Mouse (Mus musculus) gastrocnemius, adult 2 months (tissue): Measurements from ENCODE around the gene Clasp2. TPM values are rescaled to one million over a fixed set of nuclear protein-coding genes. Genes with fewer than 3 reads are reported as not detected.

Source experiments
- DNase-seq: peaks from one replicate; pipeline ENCODE4 v3.0.0; 2022
- H3K27ac ChIP-seq: fragments of 200-600 bp; 2 replicates; pipeline ENCODE4 v1.8.1; 2022; ENCODE audit warnings: mild to moderate bottlenecking
- H3K4me3 ChIP-seq: fragments of 200-600 bp; 2 replicates; pipeline ENCODE4 v1.8.1; 2022; ENCODE audit warnings: mild to moderate bottlenecking, moderate library complexity
- CTCF ChIP-seq: fragments of 200-600 bp; IDR thresholded peaks from 2 replicates; pipeline ENCODE4 v1.8.1; 2022; ENCODE audit warnings: antibody characterized with exemption, mild to moderate bottlenecking, moderate library complexity
- intact Hi-C: fragments of 180-260 bp; cut with DNase I; formaldehyde crosslinking; loops from one replicate; pipeline ENCODE4 v1.15.1; 2025
- total RNA-seq, 2 experiments: library from RNA; stranded (reverse); gene quantifications; 2 replicates each; pipeline ENCODE4 v1.2.3; 2021

Clasp2 gene
- total RNA-seq, 2 experiments from 2014 or later, result 42.0 to 52.7 TPM

DNA sequence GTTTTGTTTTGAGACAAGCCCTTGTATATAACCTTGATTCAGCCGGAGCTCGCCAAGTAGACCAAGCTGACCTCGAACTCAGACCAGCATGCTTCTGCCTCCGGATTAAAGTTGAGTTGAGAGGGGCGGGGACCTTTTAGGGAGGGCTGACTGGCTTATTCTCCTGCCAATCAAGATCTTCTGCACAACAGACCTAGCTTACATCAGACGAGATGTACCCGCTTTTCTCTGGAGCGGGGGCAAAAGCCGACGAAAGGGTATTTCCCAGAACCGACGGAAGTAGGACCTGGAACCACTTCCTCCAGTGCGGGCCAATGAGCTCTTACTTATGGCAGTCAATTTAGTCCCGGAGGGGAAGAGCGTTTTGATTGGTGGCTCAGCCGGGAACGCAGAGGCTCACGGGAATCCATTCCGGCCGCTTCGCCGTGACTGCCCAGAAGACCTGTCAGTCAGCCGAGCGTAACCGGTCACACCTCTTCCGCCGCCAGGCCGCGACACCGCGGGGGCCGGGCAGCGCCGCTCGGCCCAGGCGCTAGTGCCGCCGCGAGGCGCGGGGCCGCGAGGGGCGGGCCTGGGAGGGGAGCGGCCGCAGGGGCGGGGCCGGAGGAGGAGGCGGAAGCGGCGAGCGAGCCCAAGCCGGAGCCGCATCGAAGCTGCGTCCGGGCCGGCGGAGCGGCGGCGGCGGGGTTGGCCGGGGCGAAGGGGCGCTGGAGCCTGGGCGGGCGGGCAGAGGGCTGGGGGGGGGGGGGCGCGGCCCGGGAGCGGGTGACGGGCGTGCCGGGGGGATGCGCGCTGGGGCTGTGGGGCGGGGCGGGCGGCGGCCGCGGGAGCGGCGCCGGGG is 189.5 kb downstream of the Clasp2 start, which contains the start of gene Ubp1:
Gene Ubp1 (plus strand): TSS at position 401 of the 841 bp plus-strand sequence.
- intact Hi-C loops, result no loop called here
- no peak for TF ChIP-seq CTCF
- Histone ChIP-seq H3K4me3 (peak within 1 kb of the TSS; percentile 90), H3K27ac (peak within 1 kb of the TSS; percentile 95)
- DNase-seq, result peak; percentile 98

GRCm38 (mm10) chr9:113931375-113932099 is 190.3 kb downstream of the Clasp2 start:
- peak overlapping the region; percentile 90 for H3K27ac ChIP-seq
- intact Hi-C loops, result no loop called here
- no peak for TF ChIP-seq CTCF
- H3K4me3 ChIP-seq, result peak overlapping the region; percentile 90
- peak; percentile 64 for DNase-seq

DNA sequence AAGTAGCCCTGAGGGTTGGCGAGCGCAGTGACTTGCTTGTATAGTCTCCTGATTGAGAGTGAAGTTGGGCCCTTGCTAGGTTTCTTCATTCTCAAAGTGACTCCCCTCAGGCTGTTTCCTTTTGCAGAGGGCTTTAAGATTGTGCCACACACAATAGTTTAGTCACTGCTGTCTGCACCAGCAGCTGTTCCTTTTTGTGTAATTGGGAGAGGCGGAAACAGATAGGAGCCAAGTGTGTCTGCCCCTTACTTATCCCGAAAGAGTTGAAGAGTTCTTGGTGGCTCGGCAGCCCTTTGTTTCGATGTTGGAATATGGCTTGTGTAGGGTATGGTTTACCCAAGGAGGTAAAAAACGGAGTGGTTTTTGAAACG is 190.8 kb downstream of the Clasp2 start:
- DNase-seq, result no peak
- Histone ChIP-seq H3K4me3 (peak overlapping the region; percentile 90), H3K27ac (peak overlapping the region; percentile 90)
- intact Hi-C loops, result no loop called here
- no peak for TF ChIP-seq CTCF

GRCm38 (mm10) chr9:113932501-113932900 is 191.2 kb downstream of the Clasp2 start:
- intact Hi-C loops, result no loop called here
- peak overlapping the region; percentile 90 for H3K4me3 ChIP-seq
- DNase-seq, result no peak
- peak overlapping the region; percentile 90 for H3K27ac ChIP-seq
- no peak for TF ChIP-seq CTCF

DNA sequence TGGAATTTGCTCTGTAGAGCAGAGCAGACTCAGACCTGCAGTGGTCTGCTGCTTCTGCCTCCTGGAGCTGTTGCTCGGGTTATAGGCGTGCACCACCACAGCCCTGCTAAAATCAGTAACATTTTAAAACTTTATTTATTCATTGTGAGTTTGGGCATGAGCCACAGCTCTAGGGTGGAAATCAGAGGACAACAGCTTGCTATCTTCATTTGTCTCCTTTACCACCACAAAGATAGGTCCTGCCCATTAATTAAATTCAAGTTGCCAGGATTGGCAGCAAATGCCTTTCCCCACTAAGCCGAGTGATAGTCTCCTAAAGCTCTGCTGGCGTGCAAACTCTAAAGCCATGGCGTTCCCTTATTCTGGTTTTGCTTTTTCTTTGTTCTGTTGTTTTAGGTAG is 194.4 kb downstream of the Clasp2 start:
- H3K27ac ChIP-seq, result no peak overlapping the region
- intact Hi-C loops, result no loop called here
- no peak for TF ChIP-seq CTCF
- no peak for DNase-seq
- H3K4me3 ChIP-seq, result no peak overlapping the region

DNA sequence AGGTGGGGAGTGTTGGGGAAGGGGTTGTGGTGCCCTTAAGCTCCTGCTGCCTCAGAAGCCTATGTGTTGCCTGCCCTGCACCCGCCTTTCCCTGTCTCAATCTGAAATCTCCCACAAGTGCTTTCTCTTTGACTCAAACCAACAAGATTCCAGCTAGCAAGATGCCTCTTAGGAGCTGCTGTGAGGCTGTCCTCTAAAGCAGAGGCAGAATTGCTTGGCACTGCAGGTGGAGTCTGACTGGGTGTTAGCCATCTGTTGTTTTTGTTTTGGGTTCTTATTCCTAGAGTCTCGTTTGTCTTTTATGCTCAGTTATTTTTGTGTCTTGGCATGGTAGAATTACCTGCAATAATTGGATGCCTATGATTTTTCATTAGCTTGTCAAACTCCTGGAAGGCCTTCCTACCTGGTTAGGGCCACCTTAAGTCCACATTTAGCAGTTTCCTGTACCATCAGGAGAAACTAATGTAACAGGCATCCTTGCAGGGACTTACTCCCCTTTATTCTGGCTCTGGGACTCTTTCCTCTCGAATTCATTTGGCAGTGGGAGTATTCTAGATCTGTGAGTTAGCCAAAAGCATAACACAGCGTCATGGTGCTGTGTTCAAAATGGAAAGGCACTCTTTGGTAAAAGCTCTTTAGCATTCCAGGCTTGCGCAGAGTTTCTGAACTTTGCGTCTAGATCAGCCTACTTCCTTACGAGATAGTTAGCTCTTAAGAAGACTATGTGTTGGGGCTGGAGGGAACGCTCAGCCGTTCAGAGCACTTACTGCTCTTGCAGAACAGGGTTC is 198.0 kb downstream of the Clasp2 start:
- H3K4me3 ChIP-seq, result no peak overlapping the region
- intact Hi-C loops, result no loop called here
- no peak for DNase-seq
- no peak overlapping the region for H3K27ac ChIP-seq
- no peak for TF ChIP-seq CTCF

DNA sequence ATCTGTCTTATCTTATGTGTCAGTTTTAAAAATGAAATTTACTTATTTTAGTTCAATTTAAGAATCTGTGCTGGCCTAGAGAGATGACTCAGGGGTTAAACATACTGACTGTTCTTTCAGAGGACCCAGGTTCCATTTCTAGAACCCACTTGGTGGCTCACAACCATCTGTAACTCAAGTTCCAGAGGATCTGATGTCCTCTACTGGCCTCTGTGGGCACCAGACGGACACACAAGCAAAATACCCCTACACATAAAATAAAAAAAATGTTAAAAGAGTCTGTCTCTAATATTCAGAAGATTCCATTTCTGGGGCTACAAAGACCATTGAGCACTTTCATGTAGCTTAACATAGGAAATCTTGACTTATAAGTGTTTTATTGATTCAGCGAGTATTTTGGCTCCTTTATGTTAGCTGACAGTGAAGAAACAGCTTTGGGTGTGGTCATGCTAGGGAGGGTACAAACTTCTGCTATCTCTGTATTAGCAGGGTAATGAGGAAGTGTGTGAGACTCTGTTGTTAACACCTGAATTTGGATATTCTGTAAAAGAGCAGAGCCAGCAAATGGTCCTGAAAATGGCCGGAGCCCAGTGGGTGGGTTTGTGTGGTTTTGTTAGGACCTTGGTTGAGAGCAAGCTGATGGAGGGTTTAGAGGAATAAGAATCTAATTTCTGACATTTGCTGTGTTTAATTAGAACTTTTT is 200.0 kb downstream of the Clasp2 start:
- no peak for DNase-seq
- intact Hi-C loops, result no loop called here
- Histone ChIP-seq H3K27ac (no peak overlapping the region), H3K4me3 (no peak overlapping the region)
- TF ChIP-seq CTCF, result no peak

- no peak for TF ChIP-seq CTCF
- no peak overlapping the region for H3K27ac ChIP-seq
- H3K4me3 ChIP-seq, result no peak overlapping the region
- DNase-seq, result no peak
- intact Hi-C loops, result no loop called here
Measured at GRCm38 (mm10) chr9:113943372-113943771, 202.1 kb downstream of the Clasp2 start.

- Histone ChIP-seq H3K4me3 (no peak overlapping the region), H3K27ac (no peak overlapping the region)
- DNase-seq, result no peak
- TF ChIP-seq CTCF, result no peak
- intact Hi-C loops, result no loop called here
Measured at GRCm38 (mm10) chr9:113947216-113947615, 205.9 kb downstream of the Clasp2 start.

- Histone ChIP-seq H3K27ac (no peak overlapping the region), H3K4me3 (no peak overlapping the region)
- no peak for DNase-seq
- TF ChIP-seq CTCF, result no peak
- intact Hi-C loops, result no loop called here
Measured at GRCm38 (mm10) chr9:113957777-113958176, 216.5 kb downstream of the Clasp2 start.

DNA sequence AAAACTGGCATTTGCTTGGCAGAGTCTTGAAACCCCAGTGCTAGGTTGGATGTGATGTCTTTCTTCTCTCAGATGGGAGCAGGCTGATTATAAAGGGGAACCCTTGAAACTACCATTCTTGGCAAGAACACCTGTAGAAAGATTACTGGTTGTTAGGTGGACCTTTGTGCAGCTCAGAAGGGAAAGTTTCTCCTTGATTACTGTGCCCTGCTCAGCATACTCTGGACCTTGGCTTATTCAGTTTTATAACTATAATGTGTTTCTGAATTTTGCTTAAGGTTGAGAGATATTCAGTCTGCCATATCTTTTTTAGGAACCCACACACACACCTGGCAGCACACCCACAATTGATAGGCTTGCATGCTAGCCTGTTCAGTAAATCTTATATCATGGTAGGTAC is 222.4 kb downstream of the Clasp2 start:
- H3K4me3 ChIP-seq, result no peak overlapping the region
- no peak for DNase-seq
- intact Hi-C loops, result no loop called here
- no peak overlapping the region for H3K27ac ChIP-seq
- TF ChIP-seq CTCF, result no peak

DNA sequence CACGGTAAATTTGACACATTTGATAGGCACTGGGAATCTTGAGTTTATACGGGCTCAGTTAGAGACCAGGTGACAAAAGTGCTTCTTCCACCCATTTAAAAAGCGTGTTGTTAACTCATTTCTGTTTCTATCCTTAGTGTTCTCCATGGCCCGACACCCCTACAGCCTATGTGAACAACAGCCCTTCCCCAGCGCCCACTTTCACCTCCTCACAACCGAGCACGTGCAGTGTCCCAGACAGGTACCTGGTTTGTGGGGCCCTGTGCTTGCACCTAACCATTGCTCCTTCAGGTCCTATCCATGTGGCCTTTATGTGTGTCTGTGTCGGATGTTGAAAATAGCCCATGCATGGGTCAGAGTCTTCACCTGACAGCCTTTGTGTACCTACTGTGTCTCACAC is 223.1 kb downstream of the Clasp2 start:
- no peak for DNase-seq
- intact Hi-C loops, result no loop called here
- TF ChIP-seq CTCF, result no peak
- Histone ChIP-seq H3K4me3 (no peak overlapping the region), H3K27ac (no peak overlapping the region)
